Mouse (Mus musculus) forebrain, postnatal 0 days (tissue): ENCODE measurements at regions not wholly inside any gene's neighbourhood (a gene's known extent, or its start where the extent isn't known, plus 50 kb on each side); places are given as distances from the start of the nearest gene placed in this dataset.

Experiments used
- ATAC-seq: fragments of 200-750 bp; cut with Nextera tagmentation; 2 replicates; pipeline ENCODE4 v1.8.0; 2017; ENCODE audit warnings: mild to moderate bottlenecking, moderate library complexity
- DNase-seq: peaks from one replicate; pipeline ENCODE4 v3.0.0-alpha.2; 2015
- H3K27ac ChIP-seq: fragments of 300-500 bp; sonication (generic); 2 replicates; pipeline ENCODE4 v1.5.1; 2014; ENCODE audit warnings: low read depth, mild to moderate bottlenecking, antibody characterized with exemption, low read length, moderate library complexity, mixed read lengths
- H3K27me3 ChIP-seq: fragments of 300-500 bp; sonication (generic); 2 replicates; pipeline ENCODE4 v1.6.1; 2014; ENCODE audit warnings: mild to moderate bottlenecking, low read length, mixed read lengths; ENCODE audit not compliant: insufficient read depth
- H3K36me3 ChIP-seq: fragments of 300-500 bp; sonication (generic); 2 replicates; pipeline ENCODE4 v1.6.1; 2014; ENCODE audit warnings: mild to moderate bottlenecking, moderate library complexity; ENCODE audit not compliant: insufficient read depth
- H3K4me1 ChIP-seq: fragments of 300-500 bp; sonication (generic); 2 replicates; pipeline ENCODE4 v1.6.1; 2014; ENCODE audit warnings: antibody characterized with exemption; ENCODE audit not compliant: insufficient read depth
- H3K4me2 ChIP-seq: fragments of 300-500 bp; sonication (generic); 2 replicates; pipeline ENCODE4 v1.6.1; 2014; ENCODE audit warnings: low read depth, mild to moderate bottlenecking, moderate library complexity
- H3K4me3 ChIP-seq: fragments of 300-500 bp; sonication (generic); 2 replicates; pipeline ENCODE4 v1.5.1; 2014; ENCODE audit warnings: low read depth, low read length, mixed read lengths
- H3K9ac ChIP-seq: fragments of 300-500 bp; sonication (generic); 2 replicates; pipeline ENCODE4 v1.6.1; 2014; ENCODE audit warnings: mild to moderate bottlenecking
- H3K9me3 ChIP-seq: fragments of 300-500 bp; sonication (generic); 2 replicates; pipeline ENCODE4 v1.6.1; 2016; ENCODE audit warnings: low read length
- CTCF ChIP-seq: sonication (generic); IDR thresholded peaks from 2 replicates; pipeline ENCODE4 v1.5.1; 2016; ENCODE audit warnings: antibody characterized with exemption, control low read depth, low read depth
- WGBS: fragments of 180-500 bp; shearing (Covaris S2); extraction: QIAGEN DNeasy Blood & Tissue Kit; methylation state at CpG from one replicate; pipeline ENCODE4 v1.1.7; 2014; 5-methylcytosine and 5-hydroxymethylcytosine counted together

DNA sequence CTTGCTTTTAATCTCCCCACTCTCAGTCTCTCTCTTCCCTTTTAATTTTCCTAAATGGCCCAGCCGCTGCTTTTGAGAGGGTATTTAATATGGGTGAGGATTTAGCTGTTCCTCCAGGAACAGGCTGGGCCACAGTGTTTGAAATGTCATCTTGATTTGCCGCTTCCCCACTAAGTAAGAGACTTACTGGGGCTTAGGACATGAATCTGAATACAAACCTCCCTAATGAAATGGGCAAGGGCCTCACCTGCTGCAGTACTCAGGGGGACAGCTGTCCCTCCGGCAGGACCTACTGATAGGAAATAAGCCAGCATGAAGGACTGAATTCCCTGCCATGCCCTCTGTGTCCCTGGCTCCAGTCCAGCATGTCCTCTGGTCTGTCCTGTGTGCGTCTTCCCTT is 50.6 kb upstream of the Prr23a1 start:
- Histone ChIP-seq H3K9ac (no peak overlapping the region), H3K27ac (no peak overlapping the region), H3K27me3 (no peaks in the 10 kb centered on the region), H3K9me3 (no peaks in the 10 kb centered on the region), H3K36me3 (no peaks in the 10 kb centered on the region), H3K4me1 (no peaks in the 10 kb centered on the region), H3K4me3 (no peak overlapping the region), H3K4me2 (no peak overlapping the region)
- 58% methylated on average over 4 of the region's 4 CpGs for WGBS
- DNase-seq (no peak), ATAC-seq (no peak)
- TF ChIP-seq CTCF, result no peak

DNA sequence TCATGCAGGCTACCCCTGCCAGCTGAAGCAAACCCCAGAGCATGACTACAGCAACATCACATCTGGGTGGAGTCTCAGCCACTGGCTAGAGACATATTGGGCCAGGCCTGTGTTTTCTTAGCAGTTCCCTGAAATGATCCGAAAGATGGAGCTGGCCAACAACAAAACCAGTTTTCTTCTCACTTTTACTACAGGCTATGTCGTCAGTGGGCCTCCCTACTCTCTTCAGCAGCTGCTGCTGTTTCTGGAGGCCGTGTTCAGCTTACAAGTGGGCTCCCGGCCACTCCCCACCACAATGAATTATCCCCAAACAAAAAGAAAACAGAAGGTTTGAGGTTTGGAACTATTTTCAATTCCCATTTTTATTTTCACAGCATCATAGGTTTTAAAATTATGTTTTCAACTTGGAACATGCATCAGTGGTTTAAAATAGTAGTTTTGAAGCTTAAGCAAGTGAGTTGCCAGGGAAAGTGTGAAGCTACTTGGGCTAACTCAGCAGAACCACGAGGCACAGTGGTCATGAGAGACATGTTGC is 68.6 kb upstream of the Prr23a1 start:
- WGBS, result 62% methylated on average over 5 of the region's 5 CpGs
- no peaks in the 10 kb centered on the region for H3K27me3 ChIP-seq
- no peak overlapping the region for H3K9ac ChIP-seq
- H3K4me1 ChIP-seq, result no peaks in the 10 kb centered on the region
- no peaks in the 10 kb centered on the region for H3K9me3 ChIP-seq
- ATAC-seq (no peak), DNase-seq (peak; percentile 9)
- H3K27ac ChIP-seq, result no peak overlapping the region
- no peak overlapping the region for H3K4me2 ChIP-seq
- no peak overlapping the region for H3K4me3 ChIP-seq
- H3K36me3 ChIP-seq, result no peaks in the 10 kb centered on the region
- no peak for TF ChIP-seq CTCF

GRCm38 (mm10) chr9:98773212-98773611 is 69.1 kb upstream of the Prr23a1 start:
- 78% methylated on average over 11 of the region's 11 CpGs for WGBS
- ATAC-seq (no peak), DNase-seq (no peak)
- Histone ChIP-seq H3K4me3 (no peak overlapping the region), H3K27me3 (no peaks in the 10 kb centered on the region), H3K36me3 (no peaks in the 10 kb centered on the region), H3K9me3 (no peaks in the 10 kb centered on the region), H3K27ac (no peak overlapping the region), H3K9ac (no peak overlapping the region), H3K4me2 (no peak overlapping the region), H3K4me1 (no peaks in the 10 kb centered on the region)
- TF ChIP-seq CTCF, result no peak

GRCm38 (mm10) chr9:98754764-98755163 is 87.5 kb upstream of the Prr23a1 start:
- Histone ChIP-seq H3K9ac (no peak overlapping the region), H3K27me3 (no peaks in the 10 kb centered on the region), H3K4me3 (no peak overlapping the region), H3K9me3 (no peaks in the 10 kb centered on the region), H3K4me1 (no peaks in the 10 kb centered on the region), H3K36me3 (no peaks in the 10 kb centered on the region), H3K4me2 (no peak overlapping the region), H3K27ac (no peak overlapping the region)
- ATAC-seq (no peak), DNase-seq (no peak)
- 83% methylated on average over 4 of the region's 4 CpGs for WGBS
- TF ChIP-seq CTCF, result no peak

DNA sequence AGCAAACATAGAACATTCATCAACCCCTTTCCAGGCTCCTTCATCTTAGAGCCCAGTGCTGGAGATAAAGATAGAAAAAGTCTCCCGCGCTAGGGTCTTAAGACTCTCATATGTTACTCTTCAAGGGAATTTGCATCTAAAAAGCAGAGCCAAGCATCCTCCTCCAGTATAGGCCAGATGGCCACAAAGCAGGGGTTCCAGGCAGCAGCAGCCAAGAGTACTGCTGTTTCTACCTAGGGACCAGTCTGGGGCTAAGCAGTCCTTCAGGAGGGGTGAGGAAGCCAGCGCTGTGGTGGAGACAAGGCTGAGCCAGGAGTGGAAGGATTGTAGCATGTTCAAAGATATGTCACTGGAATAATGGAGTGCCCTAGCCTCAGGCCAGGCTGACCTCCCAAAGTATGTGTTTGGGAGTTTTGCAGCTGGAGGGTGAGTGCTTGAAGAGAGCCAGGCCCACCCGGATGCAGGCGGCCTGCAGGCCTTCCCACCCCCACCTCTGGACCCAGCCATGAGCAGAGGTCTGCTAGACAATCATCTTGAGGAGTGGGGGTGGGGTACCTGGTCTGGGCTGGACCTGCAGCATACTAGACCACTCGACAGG is 88.8 kb upstream of the Prr23a1 start:
- Histone ChIP-seq H3K9ac (no peak overlapping the region), H3K36me3 (no peaks in the 10 kb centered on the region), H3K27ac (no peak overlapping the region), H3K4me2 (no peak overlapping the region), H3K4me3 (no peak overlapping the region), H3K9me3 (no peaks in the 10 kb centered on the region), H3K27me3 (no peaks in the 10 kb centered on the region), H3K4me1 (no peaks in the 10 kb centered on the region)
- WGBS, result 77% methylated on average over 6 of the region's 6 CpGs
- DNase-seq (no peak), ATAC-seq (no peak)
- no peak for TF ChIP-seq CTCF

DNA sequence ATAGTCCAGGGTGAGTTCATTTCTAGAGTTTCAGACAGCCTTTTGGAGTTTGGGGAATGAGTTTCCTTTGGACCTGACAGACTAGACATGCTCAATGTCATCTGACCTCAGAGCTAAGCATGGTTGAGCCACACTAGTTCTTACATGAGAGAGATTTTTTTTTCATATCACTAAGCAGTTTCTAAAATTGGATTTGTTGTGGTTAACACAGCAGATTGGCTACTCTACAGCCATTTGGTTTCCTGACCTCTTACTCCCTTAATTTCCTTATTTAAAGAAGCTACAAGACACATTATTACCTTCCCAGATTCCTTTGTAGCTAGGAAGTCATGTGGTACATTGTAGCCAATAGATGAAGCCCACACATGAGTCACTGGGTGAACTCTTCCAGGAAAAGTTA is 98.5 kb upstream of the Prr23a1 start:
- H3K9me3 ChIP-seq, result no peaks in the 10 kb centered on the region
- H3K36me3 ChIP-seq, result no peaks in the 10 kb centered on the region
- H3K4me1 ChIP-seq, result no peaks in the 10 kb centered on the region
- H3K27me3 ChIP-seq, result no peaks in the 10 kb centered on the region
- H3K9ac ChIP-seq, result no peak overlapping the region
- ATAC-seq (no peak), DNase-seq (no peak)
- no peak overlapping the region for H3K4me3 ChIP-seq
- no peak overlapping the region for H3K27ac ChIP-seq
- no peak for TF ChIP-seq CTCF
- H3K4me2 ChIP-seq, result no peak overlapping the region

- H3K4me3 ChIP-seq, result no peak overlapping the region
- WGBS, result 74% methylated on average over 5 of the region's 5 CpGs
- ATAC-seq, result no peak
- H3K27ac ChIP-seq, result no peak overlapping the region
- no peaks in the 10 kb centered on the region for H3K36me3 ChIP-seq
- H3K4me1 ChIP-seq, result no peaks in the 10 kb centered on the region
- no peak for DNase-seq
- H3K27me3 ChIP-seq, result no peaks in the 10 kb centered on the region
- H3K9me3 ChIP-seq, result no peaks in the 10 kb centered on the region
- TF ChIP-seq CTCF, result no peak
- H3K4me2 ChIP-seq, result no peak overlapping the region
- H3K9ac ChIP-seq, result no peak overlapping the region
Measured at GRCm38 (mm10) chr9:98727276-98727860, 114.9 kb upstream of the Prr23a1 start.
